Mouse (Mus musculus): ENCODE measurements around the gene Rexo5.

Gene Rexo5

GRCm38 (mm10) chr7:119793586-119794250, at the start of gene Rexo5, which contains the start of gene Eri2:
Rexo5 (plus strand) TSS chr7:119794006.
Eri2 (minus strand) TSS chr7:119794058.
- DNase-seq (ENCODE audit: low read depth, low spot score): peak; percentile 89

GRCm38 (mm10) chr7:119744321-119744720, 49.5 kb upstream of the Rexo5 start:
- DNase-seq (ENCODE audit: low read depth, low spot score): peak; percentile 47

GRCm38 (mm10) chr7:119745869-119746268, 47.9 kb upstream of the Rexo5 start:
- DNase-seq (ENCODE audit: low read depth, low spot score): no peak

- DNase-seq (ENCODE audit: low read depth, low spot score): no peak
Measured at GRCm38 (mm10) chr7:119748761-119749160, 45.0 kb upstream of the Rexo5 start.

- no peak for DNase-seq (ENCODE audit: low read depth, low spot score)
Measured at GRCm38 (mm10) chr7:119749942-119750341, 43.9 kb upstream of the Rexo5 start.

- no peak for DNase-seq (ENCODE audit: low read depth, low spot score)
Measured at GRCm38 (mm10) chr7:119753696-119754095, 40.1 kb upstream of the Rexo5 start.

- no peak for DNase-seq (ENCODE audit: low read depth, low spot score)
Measured at GRCm38 (mm10) chr7:119760527-119760951, 33.3 kb upstream of the Rexo5 start, which contains the start of gene Acsm3. Acsm3 (plus strand) TSS chr7:119760923.

- no peak for DNase-seq (ENCODE audit: low read depth, low spot score)
Measured at GRCm38 (mm10) chr7:119762166-119762697, 31.6 kb upstream of the Rexo5 start.

GRCm38 (mm10) chr7:119764377-119764776, 29.4 kb upstream of the Rexo5 start:
- DNase-seq (ENCODE audit: low read depth, low spot score): no peak

GRCm38 (mm10) chr7:119766996-119767395, 26.8 kb upstream of the Rexo5 start:
- no peak for DNase-seq (ENCODE audit: low read depth, low spot score)

- DNase-seq (ENCODE audit: low read depth, low spot score): no peak
Measured at GRCm38 (mm10) chr7:119769895-119770294, 23.9 kb upstream of the Rexo5 start.

GRCm38 (mm10) chr7:119783453-119783852, 10.4 kb upstream of the Rexo5 start:
- no peak for DNase-seq (ENCODE audit: low read depth, low spot score)

- no peak for DNase-seq (ENCODE audit: low read depth, low spot score)
Measured at GRCm38 (mm10) chr7:119784908-119785307, 8.9 kb upstream of the Rexo5 start.

GRCm38 (mm10) chr7:119789024-119789423, 4.8 kb upstream of the Rexo5 start:
- DNase-seq (ENCODE audit: low read depth, low spot score): no peak

GRCm38 (mm10) chr7:119794251-119794638, 439 bp downstream of the Rexo5 start:
- DNase-seq (ENCODE audit: low read depth, low spot score): no peak

- DNase-seq (ENCODE audit: low read depth, low spot score): no peak
Measured at GRCm38 (mm10) chr7:119795311-119795710, 1.5 kb downstream of the Rexo5 start.

GRCm38 (mm10) chr7:119800488-119800887, 6.7 kb downstream of the Rexo5 start:
- DNase-seq (ENCODE audit: low read depth, low spot score): peak; percentile 48

- peak; percentile 42 for DNase-seq (ENCODE audit: low read depth, low spot score)
Measured at GRCm38 (mm10) chr7:119800991-119801390, 7.2 kb downstream of the Rexo5 start.

- no peak for DNase-seq (ENCODE audit: low read depth, low spot score)
Measured at GRCm38 (mm10) chr7:119807396-119807795, 13.6 kb downstream of the Rexo5 start.

GRCm38 (mm10) chr7:119808723-119809122, 14.9 kb downstream of the Rexo5 start:
- peak; percentile 13 for DNase-seq (ENCODE audit: low read depth, low spot score)

GRCm38 (mm10) chr7:119835371-119835770, 41.6 kb downstream of the Rexo5 start:
- DNase-seq (ENCODE audit: low read depth, low spot score): peak; percentile 24

GRCm38 (mm10) chr7:119835996-119836777, 42.4 kb downstream of the Rexo5 start:
- peak; percentile 84 for DNase-seq (ENCODE audit: low read depth, low spot score)

Measured in CD4-positive, CD25-positive, alpha-beta regulatory T cell, adult 2 months (primary cell).